ENCODE assay signal across 23 mouse cellular contexts in genomic region chr12:54577235-54577634, GRCm38 (mm10).
A peak's percentile ranks its signal among the peaks of the same experiment; 100 is the strongest.
DNase-seq lines count a peak whose midpoint lies in the region; ATAC-seq and TF ChIP-seq lines count a peak whose summit lies in the region.
"Had no signal": no experiment of that assay in that cellular context is flagged by ENCODE, and none has a peak within 500 bp of the region (broad histone marks: within the 10 kb centered on the region; RNA-seq: fewer than 3 reads in every experiment).

No protein-coding gene starts in this region.

- H3K4me2 ChIP-seq in kidney, embryonic 15.5 days, result no peak overlapping the region
- peak overlapping the region; percentile 37 for H3K4me2 ChIP-seq in myocyte (ENCODE audit: low read depth)
- no peak overlapping the region for H3K4me2 ChIP-seq in hindbrain, embryonic 13.5 days
- H3K4me2 ChIP-seq: embryonic facial prominence, embryonic 13.5 days; forebrain, embryonic 12.5 days; heart, embryonic 15.5 days; hindbrain, embryonic 14.5 days; limb, embryonic 15.5 days; midbrain, embryonic 13.5 days; neural tube, embryonic 12.5 days had no signal

- peaks cover 3% of the 10 kb centered on the region; the same call in 1 of the 2 replicates for H3K4me1 ChIP-seq in kidney, embryonic 15.5 days
- no peaks in the 10 kb centered on the region for H3K4me1 ChIP-seq in hindbrain, embryonic 13.5 days (replicated peaks)
- H3K4me1 ChIP-seq: embryonic facial prominence, embryonic 13.5 days; forebrain, embryonic 12.5 days; heart, embryonic 15.5 days; midbrain, embryonic 13.5 days; neural tube, embryonic 12.5 days had no signal

- H3K4me3 ChIP-seq in kidney, embryonic 15.5 days (replicated peaks), result no peak overlapping the region
- H3K4me3 ChIP-seq in C2C12 (ENCODE audit: insufficient read depth, poor library complexity, severe bottlenecking) (no peak overlapping the region), myocyte (no peak overlapping the region)
- H3K4me3 ChIP-seq in hindbrain, embryonic 13.5 days, result no peak overlapping the region
- H3K4me3 ChIP-seq: embryonic facial prominence, embryonic 13.5 days; erythroblast, embryonic 14.5 days; forebrain, embryonic 12.5 days; heart, embryonic 15.5 days; limb, embryonic 15.5 days; midbrain, embryonic 13.5 days; neural tube, embryonic 12.5 days had no signal

- 11% methylated on average over 5 of the region's 5 CpGs for WGBS in kidney, embryonic 15.5 days
- 32% methylated on average over 5 of the region's 5 CpGs for WGBS in hindbrain, embryonic 13.5 days

- H3K9me3 ChIP-seq in kidney, embryonic 15.5 days (replicated peaks), result no peaks in the 10 kb centered on the region
- peaks cover 8% of the 10 kb centered on the region for H3K9me3 ChIP-seq in hindbrain, embryonic 13.5 days
- H3K9me3 ChIP-seq: forebrain, embryonic 12.5 days; heart, embryonic 15.5 days; limb, embryonic 15.5 days; midbrain, embryonic 13.5 days; neural tube, embryonic 12.5 days had no signal

- no peaks in the 10 kb centered on the region for H3K79me2 ChIP-seq in C2C12 (ENCODE audit: control insufficient read depth, insufficient read depth)
- H3K79me2 ChIP-seq in myocyte (ENCODE audit: control insufficient read depth, insufficient read depth), result no peaks in the 10 kb centered on the region

- no peaks in the 10 kb centered on the region for H3K36me3 ChIP-seq in kidney, embryonic 15.5 days
- no peaks in the 10 kb centered on the region for H3K36me3 ChIP-seq in C2C12 (ENCODE audit: control insufficient read depth, insufficient read depth)
- no peaks in the 10 kb centered on the region for H3K36me3 ChIP-seq in myocyte (ENCODE audit: control insufficient read depth, insufficient read depth)
- no peaks in the 10 kb centered on the region for H3K36me3 ChIP-seq in hindbrain, embryonic 13.5 days
- H3K36me3 ChIP-seq: embryonic facial prominence, embryonic 13.5 days; forebrain, embryonic 12.5 days; G1E; heart, embryonic 15.5 days; limb, embryonic 15.5 days; midbrain, embryonic 13.5 days; neural tube, embryonic 12.5 days had no signal

- no peak for TF ChIP-seq POLR2A in myocyte (IDR thresholded peaks at IDR 0.05; ENCODE audit: insufficient read length, low read depth)

- H3K9ac ChIP-seq in kidney, embryonic 15.5 days, result no peak overlapping the region
- no peak overlapping the region for H3K9ac ChIP-seq in hindbrain, embryonic 13.5 days
- H3K9ac ChIP-seq: embryonic facial prominence, embryonic 13.5 days; forebrain, embryonic 12.5 days; heart, embryonic 15.5 days; hindbrain, embryonic 14.5 days; limb, embryonic 15.5 days; liver, embryonic 14.5 days; midbrain, embryonic 13.5 days; neural tube, embryonic 12.5 days had no signal

- ATAC-seq in kidney, embryonic 15.5 days (replicated peaks; ENCODE audit: low FRiP score), result 0 out of 2 replicates have a peak, but pooled peaks have one; percentile 22
- ATAC-seq in hindbrain, embryonic 13.5 days (ENCODE audit: low FRiP score), result no peak
- ATAC-seq: inflammation-experienced regulatory T-cells, adult 6 months; midbrain, embryonic 13.5 days had no signal

- H3K79me3 ChIP-seq in C2C12 (ENCODE audit: low read depth), result no peaks in the 10 kb centered on the region

- H3K27ac ChIP-seq in kidney, embryonic 15.5 days, result no peak overlapping the region
- no peak overlapping the region for H3K27ac ChIP-seq in hindbrain, embryonic 13.5 days
- H3K27ac ChIP-seq: embryonic facial prominence, embryonic 13.5 days; forebrain, embryonic 12.5 days; heart, embryonic 15.5 days; hindbrain, embryonic 14.5 days; limb, embryonic 15.5 days; liver, embryonic 14.5 days; midbrain, embryonic 13.5 days; neural tube, embryonic 12.5 days had no signal

- no peaks in the 10 kb centered on the region for H3K27me3 ChIP-seq in kidney, embryonic 15.5 days
- H3K27me3 ChIP-seq in C2C12 (ENCODE audit: control insufficient read depth, insufficient read depth, insufficient read length) (no peaks in the 10 kb centered on the region), myocyte (ENCODE audit: control insufficient read depth, insufficient read depth, insufficient read length) (no peaks in the 10 kb centered on the region)
- no peaks in the 10 kb centered on the region for H3K27me3 ChIP-seq in hindbrain, embryonic 13.5 days
- H3K27me3 ChIP-seq: embryonic facial prominence, embryonic 13.5 days; forebrain, embryonic 12.5 days; heart, embryonic 15.5 days; limb, embryonic 15.5 days; midbrain, embryonic 13.5 days; neural tube, embryonic 12.5 days had no signal

- no peak for DNase-seq in kidney, adult 11 months
- peak; percentile 42 for DNase-seq in embryo, embryonic 10 days (ENCODE audit: low spot score)
- no peak for DNase-seq in T-cell, adult 2 months (ENCODE audit: low spot score)
- DNase-seq: cerebellum, adult 9-10 months; heart, postnatal 36 days; kidney, adult 8-10 months; left cerebral cortex, postnatal 4 days; thymus, postnatal 14 days had no signal

- TF ChIP-seq CTCF in C2C12 (IDR thresholded peaks at IDR 0.05; ENCODE audit: control insufficient read depth, insufficient read depth, insufficient read length), result no peak

- peak overlapping the region; percentile 18 for H3ac ChIP-seq in C2C12 (ENCODE audit: control insufficient read depth, insufficient read length, low read depth)
- no peak overlapping the region for H3ac ChIP-seq in myocyte (ENCODE audit: control insufficient read depth, insufficient read length)

TF ChIP-seq in C2C12, 6 proteins besides CTCF, POLR2A, EP300 and RAD21:
- TF ChIP-seq MYOG (IDR thresholded peaks at IDR 0.05; ENCODE audit: control insufficient read depth, extremely low read depth, insufficient read length) (no peak), FOSL1 (IDR thresholded peaks at IDR 0.05; ENCODE audit: insufficient read depth, low read length, poor library complexity, severe bottlenecking) (no peak), CEBPB (IDR thresholded peaks at IDR 0.05; ENCODE audit: low read depth) (no peak), MYOD1 (IDR thresholded peaks at IDR 0.05; ENCODE audit: control insufficient read depth, insufficient read length, low read depth) (no peak), MAX (IDR thresholded peaks at IDR 0.05) (no peak), USF1 (IDR thresholded peaks at IDR 0.05; ENCODE audit: low read depth) (no peak)

TF ChIP-seq in myocyte, 11 proteins besides CTCF, POLR2A, EP300 and RAD21:
- TF ChIP-seq REST (IDR thresholded peaks at IDR 0.05; ENCODE audit: insufficient read depth, insufficient read length), result no peak
- no peak for TF ChIP-seq TCF12 (IDR thresholded peaks at IDR 0.05; ENCODE audit: insufficient read depth, poor library complexity, severe bottlenecking)
- no peak for TF ChIP-seq MAX (IDR thresholded peaks at IDR 0.05; ENCODE audit: low read depth)
- no peak for TF ChIP-seq CEBPB (IDR thresholded peaks at IDR 0.05; ENCODE audit: insufficient read depth, poor library complexity, severe bottlenecking)
- TF ChIP-seq POLR2AphosphoS2 (IDR thresholded peaks at IDR 0.05; ENCODE audit: insufficient read length, low read depth), result no peak
- TF ChIP-seq MYOD1 (IDR thresholded peaks at IDR 0.05; ENCODE audit: control insufficient read depth in 1 of 3, insufficient read length in 2 of 3, low read depth in 2 of 3), result no peak
- no peak for TF ChIP-seq USF1 (IDR thresholded peaks at IDR 0.05; ENCODE audit: low read depth)
- TF ChIP-seq MYOG (IDR thresholded peaks at IDR 0.05; ENCODE audit: control insufficient read depth in 1 of 3, insufficient read depth in 1 of 3, insufficient read length in 2 of 3, low read depth in 2 of 3), result no peak
- TF ChIP-seq SRF (IDR thresholded peaks at IDR 0.05; ENCODE audit: control insufficient read depth, insufficient read length, low read depth), result no peak
- TF ChIP-seq TCF3 (IDR thresholded peaks at IDR 0.05; ENCODE audit: insufficient read length, low read depth), result no peak
- no peak for TF ChIP-seq E2F4 (IDR thresholded peaks at IDR 0.05; ENCODE audit: insufficient read depth)
